Mouse (Mus musculus) left cerebral cortex, postnatal 14 days (tissue): ENCODE results near the gene Emx1. TPM values are rescaled to one million over a fixed set of nuclear protein-coding genes. Genes with fewer than 3 reads are reported as not detected.

Experiments
- total RNA-seq, 2 experiments: library from RNA; stranded (reverse); gene quantifications; 2 replicates each; pipeline ENCODE4 v1.2.3; 2021

The Emx1 gene
- total RNA-seq, 2 experiments from 2014 or later = 39.9 to 41.6 TPM

Other genes with a start within 250 kb of the Emx1 start
- gene Exoc6b, start 117.9 kb upstream of the Emx1 start, total RNA-seq = 10 to 100 TPM; 66.5 to 67.3 TPM
- 10 to 100 TPM; 35.5 to 37.2 TPM for gene Spr, start 49.7 kb upstream of the Emx1 start, total RNA-seq
- 100 to 1,000 TPM; 162 to 165 TPM for gene Sfxn5, start 146.0 kb downstream of the Emx1 start, total RNA-seq
- gene Rab11fip5, start 187.2 kb downstream of the Emx1 start, total RNA-seq = 10 to 100 TPM; 53.8 to 55.0 TPM
- not detected for gene Noto, start 236.4 kb downstream of the Emx1 start, total RNA-seq
- 10 to 100 TPM; 33.8 to 34.7 TPM for gene Smyd5, start 244.6 kb downstream of the Emx1 start, total RNA-seq